Mouse (Mus musculus) spleen, postnatal 10 days (tissue): ENCODE results near the gene Nuak2.

Experiments
- DNase-seq, 2 experiments: peaks; one replicate each; pipeline ENCODE4 v3.0.0; 2021 to 2022; ENCODE audit warnings: low spot score in 2 of 2

Nuak2 gene

GRCm38 (mm10) chr1:132377055-132377365 is 61.1 kb downstream of the Nuak2 start:
- peak in 1 of 2 experiments; percentile 19 for DNase-seq

- peak in 1 of 2 experiments; percentile 18 for DNase-seq
These were observed 61.9 kb downstream of the Nuak2 start for GRCm38 (mm10) chr1:132377811-132378210.

GRCm38 (mm10) chr1:132380550-132381100 is 64.7 kb downstream of the Nuak2 start:
- DNase-seq = peak; percentile 38

DNA sequence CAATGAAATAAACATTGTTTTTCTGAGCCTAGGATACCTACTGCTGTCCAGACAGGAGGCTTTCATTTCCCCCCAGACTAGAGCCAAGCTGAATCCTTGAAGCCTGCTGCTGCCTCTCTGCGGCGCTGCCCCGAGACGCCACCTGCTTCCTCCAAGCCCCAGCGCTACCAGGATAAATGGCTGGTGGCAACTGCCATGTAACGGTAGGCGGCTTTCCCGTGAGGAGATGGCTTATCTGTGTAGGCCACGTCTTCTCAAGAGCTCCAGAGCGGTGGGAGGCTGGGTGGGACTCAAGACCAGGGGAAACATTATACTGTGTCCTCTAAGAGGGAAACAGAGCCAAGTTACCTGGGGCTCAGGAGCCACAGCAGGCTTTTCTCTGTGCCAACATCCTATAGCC is 66.0 kb downstream of the Nuak2 start:
- DNase-seq = peak; percentile 59 to 60
